Mouse (Mus musculus) spleen, postnatal 36 days (tissue): ENCODE results near the gene Fn3krp.

Experiments
- DNase-seq, 2 experiments: peaks; one replicate each; pipeline ENCODE4 v3.0.0; 2022; ENCODE audit warnings: low spot score in 2 of 2, mixed read lengths in 1 of 2

Fn3krp gene

GRCm38 (mm10) chr11:121420830-121421552, at the start of gene Fn3krp:
TSS of gene Fn3krp (plus strand) at chr11:121421401.
- DNase-seq = peak; percentile 97 to 99

DNA sequence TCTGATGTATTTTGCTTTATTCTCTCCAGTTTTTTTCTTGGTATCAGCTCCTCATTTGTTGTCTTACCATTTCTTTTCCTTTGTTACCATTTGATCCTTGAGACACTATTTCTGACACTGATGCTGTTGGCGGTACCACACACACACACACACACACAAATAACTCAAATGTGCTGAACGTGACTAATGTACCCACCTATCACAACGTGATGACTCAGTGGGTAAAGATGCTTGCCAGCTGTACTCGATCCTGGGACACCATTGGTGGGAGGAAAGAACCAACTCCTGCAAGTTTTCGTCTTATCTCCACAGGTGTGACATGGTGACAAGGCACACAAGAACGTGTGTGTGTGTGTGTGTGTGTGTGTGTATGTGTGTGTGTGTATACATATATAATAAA, 47.9 kb upstream of the Fn3krp start:
- peak in 1 of 2 experiments; percentile 17 for DNase-seq

- no peak for DNase-seq
Measured at GRCm38 (mm10) chr11:121378644-121379043, 42.6 kb upstream of the Fn3krp start.

DNA sequence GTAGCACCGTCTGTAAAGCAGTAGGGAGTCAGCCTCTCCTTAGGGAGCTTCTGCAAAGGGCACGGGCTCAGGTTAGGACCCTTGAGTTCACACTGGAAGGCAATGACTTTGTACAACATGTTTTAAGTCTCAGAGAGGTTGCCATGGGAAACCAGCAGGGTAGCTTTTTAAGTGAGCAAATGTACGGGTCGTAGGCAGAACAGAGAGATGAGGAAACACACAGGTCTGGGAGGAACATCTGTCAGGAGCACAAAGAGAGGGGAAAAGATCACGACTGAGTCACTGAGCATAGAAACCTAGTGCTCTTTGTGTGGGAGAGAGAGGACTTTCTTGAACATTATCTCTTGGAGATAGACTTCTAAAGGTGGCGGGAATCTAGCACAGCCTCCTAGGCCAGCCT, 40.9 kb upstream of the Fn3krp start:
- no peak for DNase-seq

DNA sequence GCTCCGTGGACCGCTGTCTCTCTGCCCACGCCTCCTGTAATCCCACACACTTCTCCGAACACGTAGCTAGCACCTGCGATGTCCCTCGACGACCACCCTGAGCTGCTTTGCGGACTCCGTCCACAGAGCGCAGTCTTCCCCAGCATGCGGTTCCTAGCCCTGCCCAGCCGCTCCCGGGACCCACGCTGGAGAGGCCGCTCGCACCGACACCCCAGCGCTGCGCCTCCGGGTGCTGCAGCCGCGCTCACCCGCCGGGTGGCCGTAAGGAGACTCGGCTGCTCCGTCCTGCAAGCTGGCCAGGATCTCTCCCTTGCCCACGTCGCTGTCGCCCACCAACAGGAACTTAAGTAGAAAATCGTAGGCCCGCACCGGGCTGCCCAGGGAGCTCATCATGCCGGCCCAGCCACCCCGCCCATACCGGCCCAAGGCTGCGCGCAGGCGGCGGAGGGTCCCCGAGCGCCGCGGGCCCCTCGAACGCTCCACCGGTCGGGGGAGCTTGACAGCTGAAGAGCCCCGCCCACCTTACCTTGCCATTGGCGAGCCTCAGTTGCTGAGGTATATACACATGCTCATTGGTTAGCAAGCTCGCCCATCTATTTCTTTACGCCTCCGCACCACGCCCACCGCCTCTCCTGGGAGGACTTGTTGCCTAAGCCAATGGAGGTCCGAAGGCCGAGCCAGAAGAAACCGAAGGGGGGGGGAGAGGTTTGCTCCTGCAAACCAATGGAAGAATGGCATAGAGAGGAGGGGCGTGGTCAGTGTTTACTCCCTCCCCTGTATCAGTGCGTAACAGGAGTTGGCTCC, 33.2 kb upstream of the Fn3krp start, which contains the start of gene Rab40b:
Gene Rab40b, minus strand, starts transcription at position 502 of the 804 bp plus-strand sequence.
- DNase-seq = peak; percentile 55 to 69

DNA sequence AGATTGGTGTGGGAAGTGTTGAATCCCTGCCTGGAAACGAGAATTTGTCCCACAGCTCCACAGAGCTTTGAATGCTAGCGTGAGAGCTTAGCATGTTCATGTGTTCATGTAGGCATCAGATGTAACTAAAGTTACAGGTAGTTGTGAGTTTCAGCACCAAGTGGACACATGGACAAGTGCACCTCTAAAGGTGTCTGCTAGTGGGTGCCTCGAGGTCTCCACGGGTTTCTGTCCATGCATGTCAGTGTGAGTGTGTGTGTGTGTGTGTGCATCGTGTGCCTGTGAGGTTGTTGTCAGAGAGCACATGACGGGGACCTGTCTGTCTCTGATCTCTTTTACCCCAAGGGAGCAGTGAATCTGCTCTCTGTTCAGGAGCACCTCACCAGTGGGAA, 32.7 kb upstream of the Fn3krp start:
- DNase-seq = no peak

GRCm38 (mm10) chr11:121390793-121391192, 30.4 kb upstream of the Fn3krp start:
- no peak for DNase-seq

GRCm38 (mm10) chr11:121392405-121392804, 28.8 kb upstream of the Fn3krp start:
- no peak for DNase-seq

DNA sequence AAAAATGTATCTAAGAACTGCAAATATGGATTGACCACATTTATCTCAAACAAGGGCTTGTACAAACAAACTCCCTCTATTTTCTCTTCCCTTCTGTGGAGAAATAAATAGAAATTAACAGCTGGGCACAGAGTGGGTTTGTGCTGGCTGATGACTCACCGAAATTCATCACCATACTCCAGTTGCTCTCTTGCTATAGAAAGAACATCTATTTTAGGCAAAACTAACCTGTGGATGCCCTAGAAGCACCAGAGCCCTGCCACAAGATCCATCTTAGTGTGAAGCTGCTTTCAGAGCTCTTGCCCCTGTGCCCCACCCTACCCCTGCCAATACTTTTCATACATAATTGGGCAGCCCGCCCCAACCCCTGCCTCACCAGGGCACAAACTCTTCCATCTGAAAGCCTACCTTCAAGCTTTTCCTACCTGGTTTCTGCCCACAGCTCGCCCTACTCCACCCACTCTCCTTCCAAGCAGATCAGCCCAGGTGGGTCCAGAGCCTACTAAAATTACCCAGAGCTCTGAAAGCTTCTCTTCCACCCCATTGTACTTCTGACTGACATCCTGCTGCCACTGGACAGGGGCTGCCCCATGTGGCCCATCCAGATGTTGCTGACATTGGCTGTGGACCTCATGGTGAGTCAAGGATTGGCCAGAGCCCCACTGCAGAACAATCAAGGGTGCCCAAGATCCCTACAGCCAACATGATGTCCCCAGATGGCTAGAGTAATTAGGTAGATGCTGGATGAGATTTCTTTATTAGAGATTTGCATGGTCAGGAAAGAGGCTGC, 13.6 kb upstream of the Fn3krp start:
- DNase-seq = no peak

DNA sequence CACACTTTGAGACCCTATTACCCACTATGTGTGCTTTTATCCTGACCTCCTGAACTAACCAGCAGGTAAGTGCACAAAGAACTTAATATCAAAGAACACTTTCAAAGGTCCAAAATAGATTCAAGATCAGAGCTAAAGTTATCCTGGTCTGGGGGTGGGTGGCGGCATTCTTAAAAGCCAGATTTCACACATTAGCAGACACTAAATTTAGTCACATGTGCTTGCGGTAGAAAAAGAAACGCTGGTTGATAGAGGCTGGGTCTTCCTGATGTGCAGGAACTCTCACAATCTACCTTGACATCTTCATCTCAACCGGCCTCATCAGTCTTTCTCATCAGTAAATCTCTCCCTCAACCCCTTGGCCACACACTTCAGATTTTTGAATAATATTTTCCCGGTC, 6.4 kb upstream of the Fn3krp start:
- no peak for DNase-seq

GRCm38 (mm10) chr11:121415351-121415750, 5.8 kb upstream of the Fn3krp start:
- no peak for DNase-seq

GRCm38 (mm10) chr11:121417971-121418370, 3.2 kb upstream of the Fn3krp start:
- no peak for DNase-seq

- no peak for DNase-seq
Measured at GRCm38 (mm10) chr11:121418932-121419331, 2.3 kb upstream of the Fn3krp start.

- no peak for DNase-seq
Measured at GRCm38 (mm10) chr11:121420379-121420778, 822 bp upstream of the Fn3krp start.

DNA sequence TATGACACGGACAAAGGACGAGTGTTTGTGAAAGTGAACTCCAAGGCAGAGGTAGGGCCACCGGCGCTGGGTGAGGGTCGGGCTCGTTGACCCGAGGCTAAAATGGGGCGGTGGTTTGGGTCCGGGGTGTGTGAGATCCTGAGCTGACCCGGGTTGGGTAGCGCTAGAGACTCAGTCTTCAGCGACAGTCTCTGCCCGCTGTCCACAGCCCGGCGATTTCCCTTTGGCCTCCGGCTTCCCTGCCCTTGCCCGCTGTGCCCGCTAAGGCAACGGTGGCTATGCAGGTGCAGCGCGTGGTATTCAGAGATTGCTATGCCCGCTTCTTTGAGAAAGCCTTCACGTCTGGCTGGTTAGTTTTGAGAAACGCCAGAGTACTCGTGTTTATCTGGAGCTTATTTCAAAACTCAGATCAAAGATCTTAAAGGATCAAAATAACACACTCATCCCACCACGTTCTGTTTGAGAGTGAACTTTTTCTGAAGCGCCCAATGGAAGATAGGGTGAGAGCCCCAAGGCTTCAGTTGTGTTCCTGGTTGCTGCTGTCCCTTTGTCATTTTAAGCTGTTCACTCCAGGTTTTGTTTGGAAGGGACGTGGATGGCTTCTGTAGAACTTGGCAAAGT, 462 bp downstream of the Fn3krp start:
- DNase-seq = peak in 1 of 2 experiments; percentile 4

GRCm38 (mm10) chr11:121433397-121433796, 12.2 kb downstream of the Fn3krp start:
- DNase-seq = peak; percentile 52 to 68

- DNase-seq = peak; percentile 86 to 89
Measured at GRCm38 (mm10) chr11:121434156-121435155, 13.3 kb downstream of the Fn3krp start, which contains the start of gene Fn3k. TSS of gene Fn3k (plus strand) at chr11:121434913.

- peak in 1 of 2 experiments; percentile 16 for DNase-seq
Measured at GRCm38 (mm10) chr11:121437236-121437635, 16.0 kb downstream of the Fn3krp start.

- no peak for DNase-seq
Measured at GRCm38 (mm10) chr11:121439686-121440292, 18.6 kb downstream of the Fn3krp start.

GRCm38 (mm10) chr11:121441653-121442052, 20.5 kb downstream of the Fn3krp start:
- DNase-seq = no peak
